Mouse (Mus musculus) heart, adult 2 months (tissue): ENCODE measurements at regions not wholly inside any gene's neighbourhood (a gene's known extent, or its start where the extent isn't known, plus 50 kb on each side); places are given as distances from the start of the nearest gene placed in this dataset.

Source experiments
- CTCF ChIP-seq: fragments of 200-600 bp; IDR thresholded peaks from 2 replicates; pipeline ENCODE4 v1.8.1; 2022; ENCODE audit warnings: antibody characterized with exemption, mild to moderate bottlenecking, moderate library complexity
- EP300 ChIP-seq: fragments of 200-500 bp; IDR thresholded peaks from 2 replicates; pipeline ENCODE4 v1.6.1; 2011; ENCODE audit warnings: low read depth, low read length, control low read depth; ENCODE audit not compliant: insufficient read depth
- POLR2A ChIP-seq: fragments of 200-500 bp; IDR thresholded peaks from 2 replicates; pipeline ENCODE4 v1.6.1; 2011; ENCODE audit warnings: mild to moderate bottlenecking, low read depth, low read length, control low read depth; ENCODE audit not compliant: insufficient read depth

DNA sequence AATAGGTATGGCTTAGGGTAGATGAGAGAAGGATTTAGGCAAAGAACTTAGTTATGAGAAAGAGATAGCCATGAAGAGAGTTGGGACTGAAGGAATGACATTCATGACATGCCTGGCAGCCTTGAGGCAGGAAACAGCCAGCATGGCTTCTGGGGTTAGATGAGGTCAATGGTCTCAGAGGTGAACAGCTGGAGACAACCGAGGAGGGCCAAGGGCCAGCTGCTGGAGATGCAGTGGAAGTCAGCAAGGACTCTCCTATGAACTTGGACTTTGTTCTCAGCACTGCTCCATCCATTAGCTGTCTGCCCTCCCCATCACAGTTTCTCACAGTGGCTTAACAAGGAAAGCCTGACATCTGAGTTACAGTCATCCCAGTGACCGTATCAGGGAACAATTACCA, 151.9 kb upstream of the Bmper start:
- TF ChIP-seq POLR2A (no peak), CTCF (no peak), EP300 (0 out of 2 replicates have a peak, but pooled peaks have one; percentile 46)
